Mouse (Mus musculus): ENCODE results near the gene Rsph14. TPM values are rescaled to one million over a fixed set of nuclear protein-coding genes. Genes with fewer than 3 reads are reported as not detected.

Rsph14 gene
- total RNA-seq, 1 experiment = 0.18 TPM

DNA sequence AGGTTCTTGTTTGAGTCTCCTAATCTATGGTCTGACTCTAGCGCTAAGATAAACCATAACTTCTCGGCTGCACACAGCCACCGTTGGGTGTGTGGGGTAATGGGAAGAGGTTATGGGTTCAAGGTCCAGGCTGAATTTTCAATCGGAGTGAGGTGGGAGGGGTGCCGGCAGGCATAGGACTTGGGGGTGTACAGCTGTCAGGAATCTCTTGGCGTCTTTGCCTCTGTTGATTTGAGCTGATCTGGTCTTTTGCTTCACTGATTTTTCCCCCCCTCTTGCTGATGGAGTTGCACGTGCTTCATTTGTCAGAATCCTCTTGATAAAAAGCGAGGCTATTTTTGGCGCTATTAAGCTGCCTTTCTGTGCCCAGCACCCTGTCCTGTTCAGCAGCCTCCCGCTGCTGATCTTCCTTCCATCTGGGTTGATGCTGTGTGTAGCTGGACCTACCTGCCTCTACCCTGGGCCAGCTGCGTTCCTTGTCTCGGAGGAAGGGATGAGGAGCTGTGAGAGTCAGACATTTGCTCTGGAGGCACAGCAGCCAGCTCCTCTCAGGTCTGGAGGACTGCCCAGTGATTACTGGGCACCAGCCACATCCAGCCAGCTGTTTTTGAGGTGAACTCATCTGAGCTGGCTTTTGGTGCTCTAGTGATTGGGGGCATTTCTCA, 31.0 kb upstream of the Rsph14 start:
- Histone ChIP-seq H3K27ac (ENCODE audit: insufficient read depth, low read depth, low read length, poor library complexity, severe bottlenecking) (no peak overlapping the region), H3K9me3 (ENCODE audit: control insufficient read depth, insufficient read depth, low read depth, low read length) (no peaks in the 10 kb centered on the region), H3K36me3 (ENCODE audit: control insufficient read depth, insufficient read depth, low read length, poor library complexity, severe bottlenecking) (no peaks in the 10 kb centered on the region), H3K4me1 (ENCODE audit: control insufficient read depth in 2 of 2, insufficient read depth in 2 of 2, low read length in 2 of 2, poor library complexity in 1 of 2) (peaks cover 0 to 13% of the 10 kb centered on the region in 2 experiments; a peak in 2 of 4 replicates), H3K9ac (ENCODE audit: insufficient read depth, low read depth, low read length, poor library complexity, severe bottlenecking) (no peak overlapping the region), H3K4me3 (ENCODE audit: insufficient read depth in 1 of 2, low read depth in 1 of 2, low read length in 2 of 2, poor library complexity in 1 of 2, severe bottlenecking in 1 of 2) (no peak overlapping the region)
- TF ChIP-seq CHD2 (IDR thresholded peaks at IDR 0.05; ENCODE audit: low read depth, low read length) = no peak
- no peak for TF ChIP-seq HCFC1 (IDR thresholded peaks at IDR 0.05; ENCODE audit: borderline replicate concordance, insufficient read depth, low read length)
- TF ChIP-seq MAFK (IDR thresholded peaks at IDR 0.05; ENCODE audit: insufficient read depth, low read depth, low read length) = no peak
- no peak for TF ChIP-seq ZNF384 (IDR thresholded peaks at IDR 0.05; ENCODE audit: low read depth, low read length)
- no peak for TF ChIP-seq ZC3H11A (IDR thresholded peaks at IDR 0.05; ENCODE audit: borderline replicate concordance, low read depth, low read length)
- no peak for DNase-seq (ENCODE audit: low read depth, low spot score)
- in situ Hi-C loops (cut with MboI; ENCODE audit: low sequenced_read_pairs in 2 of 2, unreplicated experiment in 2 of 2) = no loop called here

DNA sequence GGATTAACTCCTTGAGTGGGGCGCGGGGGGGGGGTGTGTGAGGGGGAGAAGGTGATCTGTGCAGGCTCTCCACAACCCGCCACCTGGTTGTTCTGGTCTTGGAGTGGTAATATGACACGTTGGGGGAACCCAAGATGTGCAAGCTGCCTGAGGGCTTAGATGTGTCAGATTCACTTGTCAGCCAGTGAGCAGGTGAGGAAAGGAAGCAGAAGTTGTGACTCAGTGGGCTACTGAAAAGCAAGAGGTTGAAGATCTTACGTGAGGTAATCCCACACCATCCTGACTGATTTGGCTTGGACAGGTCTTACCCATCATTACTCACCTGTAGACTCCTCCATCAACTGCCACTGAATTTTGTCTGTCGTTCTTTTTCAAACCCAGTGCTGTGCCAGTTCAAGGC, 30.2 kb upstream of the Rsph14 start:
- Histone ChIP-seq H3K9me3 (ENCODE audit: control insufficient read depth, insufficient read depth, low read depth, low read length) (no peaks in the 10 kb centered on the region), H3K4me1 (ENCODE audit: control insufficient read depth in 2 of 2, insufficient read depth in 2 of 2, low read length in 2 of 2, poor library complexity in 1 of 2) (peaks cover 0 to 10% of the 10 kb centered on the region in 2 experiments; a peak in 2 of 4 replicates), H3K4me3 (ENCODE audit: insufficient read depth in 1 of 2, low read depth in 1 of 2, low read length in 2 of 2, poor library complexity in 1 of 2, severe bottlenecking in 1 of 2) (no peak overlapping the region), H3K27ac (ENCODE audit: insufficient read depth, low read depth, low read length, poor library complexity, severe bottlenecking) (no peak overlapping the region), H3K9ac (ENCODE audit: insufficient read depth, low read depth, low read length, poor library complexity, severe bottlenecking) (no peak overlapping the region), H3K36me3 (ENCODE audit: control insufficient read depth, insufficient read depth, low read length, poor library complexity, severe bottlenecking) (no peaks in the 10 kb centered on the region)
- in situ Hi-C loops (cut with MboI; ENCODE audit: low sequenced_read_pairs in 2 of 2, unreplicated experiment in 2 of 2) = no loop called here
- TF ChIP-seq HCFC1 (IDR thresholded peaks at IDR 0.05; ENCODE audit: borderline replicate concordance, insufficient read depth, low read length) = no peak
- no peak for TF ChIP-seq CHD2 (IDR thresholded peaks at IDR 0.05; ENCODE audit: low read depth, low read length)
- no peak for TF ChIP-seq ZNF384 (IDR thresholded peaks at IDR 0.05; ENCODE audit: low read depth, low read length)
- TF ChIP-seq ZC3H11A (IDR thresholded peaks at IDR 0.05; ENCODE audit: borderline replicate concordance, low read depth, low read length) = no peak
- TF ChIP-seq MAFK (IDR thresholded peaks at IDR 0.05; ENCODE audit: insufficient read depth, low read depth, low read length) = no peak
- no peak for DNase-seq (ENCODE audit: low read depth, low spot score)

DNA sequence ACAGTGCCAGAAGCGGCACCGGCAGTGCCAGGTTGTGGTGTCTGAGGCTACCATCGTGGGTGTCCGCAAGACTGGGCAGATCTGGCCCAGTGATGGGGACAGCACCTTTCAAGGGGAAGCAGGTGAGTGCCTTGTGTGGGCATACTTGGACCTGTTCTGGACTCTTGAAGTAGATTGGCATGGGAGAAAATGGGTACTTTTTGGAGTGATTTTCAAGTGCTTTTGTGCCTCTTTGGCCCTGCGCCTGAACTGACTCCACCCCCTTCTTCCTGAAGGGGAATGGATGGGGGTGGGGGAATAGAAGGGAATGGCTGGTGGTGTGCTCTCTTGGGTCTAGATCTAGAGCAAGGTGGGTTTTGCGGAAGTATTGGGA, 29.8 kb upstream of the Rsph14 start:
- DNase-seq (ENCODE audit: low read depth, low spot score) = no peak
- Histone ChIP-seq H3K4me1 (ENCODE audit: control insufficient read depth in 2 of 2, insufficient read depth in 2 of 2, low read length in 2 of 2, poor library complexity in 1 of 2) (peaks cover 0 to 7% of the 10 kb centered on the region in 2 experiments; a peak in 2 of 4 replicates), H3K9me3 (ENCODE audit: control insufficient read depth, insufficient read depth, low read depth, low read length) (no peaks in the 10 kb centered on the region), H3K4me3 (ENCODE audit: insufficient read depth in 1 of 2, low read depth in 1 of 2, low read length in 2 of 2, poor library complexity in 1 of 2, severe bottlenecking in 1 of 2) (peak overlapping the region; percentile 73 to 88; a peak in 3 of 4 replicates), H3K27ac (ENCODE audit: insufficient read depth, low read depth, low read length, poor library complexity, severe bottlenecking) (no peak overlapping the region), H3K9ac (ENCODE audit: insufficient read depth, low read depth, low read length, poor library complexity, severe bottlenecking) (no peak overlapping the region), H3K36me3 (ENCODE audit: control insufficient read depth, insufficient read depth, low read length, poor library complexity, severe bottlenecking) (no peaks in the 10 kb centered on the region)
- in situ Hi-C loops (cut with MboI; ENCODE audit: low sequenced_read_pairs in 2 of 2, unreplicated experiment in 2 of 2) = no loop called here
- TF ChIP-seq CHD2 (IDR thresholded peaks at IDR 0.05; ENCODE audit: low read depth, low read length) (no peak), ZNF384 (IDR thresholded peaks at IDR 0.05; ENCODE audit: low read depth, low read length) (no peak), MAFK (IDR thresholded peaks at IDR 0.05; ENCODE audit: insufficient read depth, low read depth, low read length) (no peak)

DNA sequence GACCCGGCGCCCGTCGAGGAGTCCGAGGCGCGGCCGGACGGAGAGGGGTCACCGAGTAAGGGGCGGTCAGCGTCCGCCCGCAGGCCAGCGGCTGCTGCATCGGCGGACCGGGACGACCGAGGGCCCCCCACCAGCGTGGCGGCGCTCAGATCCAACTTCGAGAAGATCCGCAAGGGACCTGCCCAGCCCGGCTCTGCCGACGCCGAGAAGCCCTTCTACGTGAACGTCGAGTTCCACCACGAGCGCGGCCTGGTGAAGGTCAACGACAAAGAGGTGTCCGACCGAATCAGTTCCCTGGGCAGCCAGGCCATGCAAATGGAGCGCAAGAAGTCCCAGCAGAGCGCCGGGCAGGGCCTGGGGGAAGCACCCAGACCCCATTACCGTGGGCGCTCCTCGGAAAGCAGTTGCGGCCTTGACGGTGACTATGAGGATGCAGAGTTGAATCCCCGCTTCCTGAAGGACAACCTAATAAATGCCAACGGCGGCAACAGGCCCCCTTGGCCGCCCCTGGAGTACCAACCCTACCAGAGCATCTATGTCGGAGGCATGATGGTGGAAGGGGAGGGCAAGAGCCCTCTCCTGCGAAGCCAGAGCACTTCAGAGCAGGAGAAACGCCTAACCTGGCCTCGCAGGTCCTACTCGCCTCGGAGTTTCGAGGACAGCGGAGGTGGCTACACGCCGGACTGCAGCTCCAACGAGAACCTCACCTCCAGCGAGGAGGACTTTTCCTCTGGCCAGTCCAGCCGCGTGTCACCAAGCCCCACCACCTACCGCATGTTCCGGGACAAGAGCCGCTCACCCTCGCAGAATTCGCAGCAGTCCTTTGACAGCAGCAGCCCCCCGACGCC, 29.2 kb upstream of the Rsph14 start:
- no peak for DNase-seq (ENCODE audit: low read depth, low spot score)
- Histone ChIP-seq H3K36me3 (ENCODE audit: control insufficient read depth, insufficient read depth, low read length, poor library complexity, severe bottlenecking) (no peaks in the 10 kb centered on the region), H3K9ac (ENCODE audit: insufficient read depth, low read depth, low read length, poor library complexity, severe bottlenecking) (peak overlapping the region; percentile 69), H3K4me3 (ENCODE audit: insufficient read depth in 1 of 2, low read depth in 1 of 2, low read length in 2 of 2, poor library complexity in 1 of 2, severe bottlenecking in 1 of 2) (peak overlapping the region; percentile 73 to 88), H3K9me3 (ENCODE audit: control insufficient read depth, insufficient read depth, low read depth, low read length) (no peaks in the 10 kb centered on the region), H3K27ac (ENCODE audit: insufficient read depth, low read depth, low read length, poor library complexity, severe bottlenecking) (no peak overlapping the region), H3K4me1 (ENCODE audit: control insufficient read depth in 2 of 2, insufficient read depth in 2 of 2, low read length in 2 of 2, poor library complexity in 1 of 2) (peaks cover 0 to 7% of the 10 kb centered on the region in 2 experiments; a peak in 2 of 4 replicates)
- no peak for TF ChIP-seq HCFC1 (IDR thresholded peaks at IDR 0.05; ENCODE audit: borderline replicate concordance, insufficient read depth, low read length)
- TF ChIP-seq ZC3H11A (IDR thresholded peaks at IDR 0.05; ENCODE audit: borderline replicate concordance, low read depth, low read length) = no peak
- no peak for TF ChIP-seq MAFK (IDR thresholded peaks at IDR 0.05; ENCODE audit: insufficient read depth, low read depth, low read length)
- no peak for TF ChIP-seq CHD2 (IDR thresholded peaks at IDR 0.05; ENCODE audit: low read depth, low read length)
- TF ChIP-seq ZNF384 (IDR thresholded peaks at IDR 0.05; ENCODE audit: low read depth, low read length) = no peak
- in situ Hi-C loops (cut with MboI; ENCODE audit: low sequenced_read_pairs in 2 of 2, unreplicated experiment in 2 of 2) = no loop called here
